Mouse (Mus musculus): ENCODE results near the gene Tgm2. TPM values are rescaled to one million over a fixed set of nuclear protein-coding genes. Genes with fewer than 3 reads are reported as not detected.

Gene Tgm2
- polyA plus RNA-seq, 1 experiment from 2014 or later: 93.1 TPM

DNA sequence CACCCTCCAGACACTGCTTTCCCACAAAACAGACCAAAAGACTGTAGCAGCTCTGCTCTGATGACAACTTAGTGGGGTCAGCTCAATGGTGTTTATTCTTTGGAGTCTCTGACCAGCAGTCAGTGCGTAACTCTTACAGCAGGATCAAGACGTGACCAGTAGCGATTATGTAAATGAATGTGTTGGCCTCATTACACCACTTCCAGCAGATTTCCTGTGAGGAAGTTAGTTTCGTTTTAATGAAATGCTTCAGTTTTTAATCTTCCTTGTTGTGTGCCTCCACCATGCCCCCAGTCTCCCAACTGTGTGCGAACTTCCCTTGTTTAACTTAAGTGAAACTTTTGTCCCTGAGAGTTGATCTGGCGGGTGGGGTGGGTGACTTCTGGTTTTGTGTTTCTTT lies 69.5 kb downstream of the Tgm2 start:
- WGBS: 75% methylated on average over 6 of the region's 6 CpGs
- no peak for ATAC-seq (ENCODE audit: insufficient read depth, low FRiP score, low read depth)

GRCm38 (mm10) chr2:158074835-158075234 lies 71.4 kb downstream of the Tgm2 start:
- ATAC-seq (ENCODE audit: insufficient read depth, low FRiP score, low read depth): no peak
- H3K9ac ChIP-seq: no peak overlapping the region
- no peak overlapping the region for H3K27ac ChIP-seq
- peaks cover 30% of the 10 kb centered on the region for H3K36me3 ChIP-seq
- WGBS: 84% methylated on average over 5 of the region's 5 CpGs
- no peaks in the 10 kb centered on the region for H3K9me3 ChIP-seq
- H3K4me2 ChIP-seq: no peak overlapping the region
- H3K27me3 ChIP-seq (replicated peaks): no peaks in the 10 kb centered on the region
- peaks cover 4% of the 10 kb centered on the region for H3K4me1 ChIP-seq
- H3K4me3 ChIP-seq (replicated peaks): no peak overlapping the region

More for the DNA sequence above, 69.5 kb downstream of the Tgm2 start:
- Histone ChIP-seq H3K9ac (no peak overlapping the region), H3K9me3 (no peaks in the 10 kb centered on the region), H3K4me1 (peaks cover 14% of the 10 kb centered on the region), H3K36me3 (peaks cover 30% of the 10 kb centered on the region), H3K4me2 (no peak overlapping the region), H3K27me3 (replicated peaks) (no peaks in the 10 kb centered on the region), H3K4me3 (replicated peaks) (no peak overlapping the region), H3K27ac (no peak overlapping the region)

DNA sequence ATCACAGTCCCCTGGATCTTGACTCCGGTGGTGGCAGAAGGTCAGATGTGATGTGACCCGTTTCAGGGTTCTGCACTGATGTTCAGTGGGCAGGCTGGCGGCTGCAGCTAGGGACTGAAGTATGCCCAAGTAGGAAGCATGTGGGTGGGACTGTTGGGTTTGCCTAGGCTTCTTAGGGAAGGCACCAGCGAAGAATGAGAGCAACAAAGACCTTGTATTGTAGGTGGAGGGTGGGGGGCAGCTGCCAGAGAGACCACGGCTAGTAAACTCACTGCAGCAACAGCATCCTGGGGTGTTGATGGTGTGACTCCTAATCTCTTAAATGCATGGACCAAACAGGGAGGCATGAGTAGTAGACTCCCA lies 74.6 kb downstream of the Tgm2 start:
- peaks cover 19% of the 10 kb centered on the region; the same call in 1 of the 2 replicates for H3K36me3 ChIP-seq
- no peak for ATAC-seq (ENCODE audit: insufficient read depth, low FRiP score, low read depth)

DNA sequence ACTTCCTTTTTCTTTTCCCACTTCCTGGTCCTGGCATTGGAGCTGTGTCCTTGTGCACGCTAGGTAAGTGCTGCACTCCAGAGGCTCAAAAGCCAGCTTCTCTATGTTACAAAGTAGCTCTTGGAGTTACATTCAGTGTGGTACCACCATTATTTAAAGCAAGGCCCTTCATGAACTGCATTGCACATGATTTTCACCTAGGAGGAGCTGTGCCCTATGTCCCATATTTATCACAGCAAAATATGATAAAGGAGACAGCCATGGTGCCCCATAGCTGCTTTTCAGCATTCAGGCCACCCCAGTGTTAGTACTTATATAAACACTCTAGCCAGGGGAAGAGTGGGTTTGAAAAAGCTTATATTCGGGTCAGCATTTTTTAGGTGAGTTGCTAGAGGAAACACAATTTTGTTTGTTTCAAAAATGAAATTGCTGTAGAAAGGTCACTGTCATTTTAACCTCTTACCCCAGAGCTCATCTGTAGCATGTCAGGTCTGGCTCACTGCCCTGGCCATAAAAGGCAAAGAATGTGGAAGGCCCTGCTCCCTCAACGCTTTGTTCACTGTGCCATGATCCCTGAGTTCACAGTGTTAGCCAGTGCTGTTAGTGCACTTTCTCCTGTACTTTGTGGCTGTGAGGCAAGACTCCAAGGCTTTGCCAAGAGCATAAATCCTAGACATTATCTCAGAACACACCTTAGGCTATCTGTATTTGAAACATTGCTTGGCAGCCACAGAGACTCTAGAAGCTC lies 75.2 kb downstream of the Tgm2 start:
- ATAC-seq (ENCODE audit: insufficient read depth, low FRiP score, low read depth): no peak
- no peak overlapping the region for H3K4me2 ChIP-seq
- 0 out of 2 replicates have a peak overlapping the region, but pooled peaks have one; percentile 45 for H3K27ac ChIP-seq
- H3K9me3 ChIP-seq: no peaks in the 10 kb centered on the region
- no peaks in the 10 kb centered on the region for H3K4me1 ChIP-seq
- H3K27me3 ChIP-seq (replicated peaks): no peaks in the 10 kb centered on the region
- no peak overlapping the region for H3K4me3 ChIP-seq (replicated peaks)
- H3K36me3 ChIP-seq: peaks cover 15% of the 10 kb centered on the region; the same call in 1 of the 2 replicates
- no peak overlapping the region for H3K9ac ChIP-seq
- WGBS: 56% methylated on average over 3 of the region's 3 CpGs

More for the DNA sequence above, 74.6 kb downstream of the Tgm2 start:
- Histone ChIP-seq H3K4me2 (no peak overlapping the region), H3K4me1 (no peaks in the 10 kb centered on the region), H3K9ac (no peak overlapping the region), H3K4me3 (replicated peaks) (no peak overlapping the region), H3K9me3 (no peaks in the 10 kb centered on the region), H3K27me3 (replicated peaks) (no peaks in the 10 kb centered on the region), H3K27ac (0 out of 2 replicates have a peak overlapping the region, but pooled peaks have one; percentile 16)
- 72% methylated on average over 5 of the region's 5 CpGs for WGBS

DNA sequence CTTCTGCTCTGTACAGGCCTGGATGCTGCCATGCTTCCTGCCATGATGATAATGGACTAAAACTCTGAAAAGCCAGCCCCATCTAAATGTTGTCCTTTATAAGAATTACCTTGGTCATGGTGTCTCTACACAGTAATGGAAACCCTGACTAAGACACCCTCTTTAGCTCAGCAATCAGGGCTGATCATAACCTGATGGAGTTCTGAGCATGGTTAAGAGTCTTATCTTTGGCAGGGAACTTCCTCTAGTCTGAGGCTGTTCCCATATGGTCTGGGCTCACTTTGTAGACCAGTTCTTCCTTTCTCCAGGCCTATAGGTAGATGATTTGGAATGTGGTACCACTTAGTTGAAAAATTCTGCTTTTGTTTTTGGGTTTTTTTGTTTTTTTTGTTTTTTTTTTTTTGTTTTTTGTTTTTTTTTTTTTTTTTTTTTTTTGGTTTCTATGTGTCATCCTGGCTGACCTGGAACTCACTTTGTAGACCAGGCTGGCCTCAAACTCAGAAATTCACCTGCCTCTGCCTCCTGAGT lies 77.7 kb downstream of the Tgm2 start:
- Histone ChIP-seq H3K9me3 (no peaks in the 10 kb centered on the region), H3K27me3 (replicated peaks) (no peaks in the 10 kb centered on the region), H3K36me3 (no peaks in the 10 kb centered on the region), H3K27ac (no peak overlapping the region), H3K4me1 (no peaks in the 10 kb centered on the region), H3K4me3 (replicated peaks) (no peak overlapping the region), H3K9ac (no peak overlapping the region), H3K4me2 (no peak overlapping the region)
- no peak for ATAC-seq (ENCODE audit: insufficient read depth, low FRiP score, low read depth)

DNA sequence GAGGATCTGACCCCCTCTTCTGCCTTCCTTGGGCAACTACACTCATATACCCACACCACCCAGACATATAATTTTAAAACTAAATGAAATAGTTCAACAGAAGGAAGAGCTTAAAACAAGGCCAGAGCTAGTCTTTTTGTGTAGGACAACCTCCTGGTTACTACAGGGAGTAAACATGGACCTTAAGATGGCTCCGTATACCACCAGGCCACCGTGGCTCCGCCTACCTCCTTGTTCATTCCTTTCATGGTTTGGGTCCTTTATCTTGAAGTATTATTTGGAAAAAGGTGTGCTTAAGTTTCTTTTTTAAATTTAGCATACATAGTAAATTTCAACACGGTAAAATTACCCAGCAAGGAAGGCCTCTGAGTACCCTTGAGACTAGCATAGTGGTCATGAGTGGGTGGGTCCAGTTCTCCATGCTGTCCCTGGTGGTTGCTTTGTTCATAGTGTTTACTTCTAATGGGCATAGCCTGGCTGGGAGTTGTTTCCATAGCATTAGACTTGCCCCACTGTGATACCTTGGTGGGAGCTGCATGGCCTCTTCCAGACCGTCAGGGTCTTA lies 78.9 kb downstream of the Tgm2 start:
- Histone ChIP-seq H3K4me3 (replicated peaks) (no peak overlapping the region), H3K36me3 (peaks cover 5% of the 10 kb centered on the region; the same call in 1 of the 2 replicates), H3K4me1 (no peaks in the 10 kb centered on the region), H3K9ac (no peak overlapping the region), H3K27me3 (replicated peaks) (no peaks in the 10 kb centered on the region), H3K4me2 (no peak overlapping the region), H3K9me3 (no peaks in the 10 kb centered on the region), H3K27ac (no peak overlapping the region)
- WGBS: 89% methylated on average over 5 of the region's 5 CpGs
- ATAC-seq (ENCODE audit: insufficient read depth, low FRiP score, low read depth): no peak

GRCm38 (mm10) chr2:158066456-158066855 lies 79.8 kb downstream of the Tgm2 start:
- Histone ChIP-seq H3K9me3 (no peaks in the 10 kb centered on the region), H3K36me3 (peaks cover 10% of the 10 kb centered on the region; the same call in 1 of the 2 replicates)
- ATAC-seq (ENCODE audit: insufficient read depth, low FRiP score, low read depth): no peak

More at GRCm38 (mm10) chr2:158066456-158066855, 79.8 kb downstream of the Tgm2 start:
- Histone ChIP-seq H3K4me1 (no peaks in the 10 kb centered on the region), H3K4me3 (replicated peaks) (no peak overlapping the region), H3K9ac (no peak overlapping the region), H3K27me3 (replicated peaks) (no peaks in the 10 kb centered on the region), H3K27ac (no peak overlapping the region), H3K4me2 (no peak overlapping the region)

Other genes with a start within 250 kb of the Tgm2 start
- gene Vstm2l, start 231.8 kb downstream of the Tgm2 start, polyA plus RNA-seq (2015; fragmentation: Nextera tagmentation; extraction: Ambion mirVana): 0.28 and 0.53 TPM in 2 replicates
- 18.2 and 22.2 TPM in 2 replicates for gene Tti1, start 118.0 kb downstream of the Tgm2 start, polyA plus RNA-seq (2015; fragmentation: Nextera tagmentation; extraction: Ambion mirVana)
- 40.7 and 41.2 TPM in 2 replicates for gene Rprd1b, start 117.9 kb downstream of the Tgm2 start, polyA plus RNA-seq (2015; fragmentation: Nextera tagmentation; extraction: Ambion mirVana)
- gene D630003M21Rik, start 82.8 kb upstream of the Tgm2 start, polyA plus RNA-seq (2015; fragmentation: Nextera tagmentation; extraction: Ambion mirVana): 3.8 TPM in 2 replicates
- gene Bpi, start 111.7 kb upstream of the Tgm2 start, polyA plus RNA-seq (2015; fragmentation: Nextera tagmentation; extraction: Ambion mirVana): not detected in 2 replicates
- gene Lbp, start 160.1 kb upstream of the Tgm2 start, polyA plus RNA-seq (2015; fragmentation: Nextera tagmentation; extraction: Ambion mirVana): 6.0 and 8.2 TPM in 2 replicates
- gene Snhg11, start 229.2 kb upstream of the Tgm2 start, polyA plus RNA-seq (2015; fragmentation: Nextera tagmentation; extraction: Ambion mirVana): 5.9 and 6.9 TPM in 2 replicates